Mouse (Mus musculus) urinary bladder, postnatal 36 days (tissue): ENCODE results near the gene Ankrd11.

ENCODE experiments used
- DNase-seq, 2 experiments: peaks; one replicate each; pipeline ENCODE4 v3.0.0; 2022; ENCODE audit warnings: low spot score in 2 of 2, mixed read lengths in 1 of 2

The Ankrd11 gene

DNA sequence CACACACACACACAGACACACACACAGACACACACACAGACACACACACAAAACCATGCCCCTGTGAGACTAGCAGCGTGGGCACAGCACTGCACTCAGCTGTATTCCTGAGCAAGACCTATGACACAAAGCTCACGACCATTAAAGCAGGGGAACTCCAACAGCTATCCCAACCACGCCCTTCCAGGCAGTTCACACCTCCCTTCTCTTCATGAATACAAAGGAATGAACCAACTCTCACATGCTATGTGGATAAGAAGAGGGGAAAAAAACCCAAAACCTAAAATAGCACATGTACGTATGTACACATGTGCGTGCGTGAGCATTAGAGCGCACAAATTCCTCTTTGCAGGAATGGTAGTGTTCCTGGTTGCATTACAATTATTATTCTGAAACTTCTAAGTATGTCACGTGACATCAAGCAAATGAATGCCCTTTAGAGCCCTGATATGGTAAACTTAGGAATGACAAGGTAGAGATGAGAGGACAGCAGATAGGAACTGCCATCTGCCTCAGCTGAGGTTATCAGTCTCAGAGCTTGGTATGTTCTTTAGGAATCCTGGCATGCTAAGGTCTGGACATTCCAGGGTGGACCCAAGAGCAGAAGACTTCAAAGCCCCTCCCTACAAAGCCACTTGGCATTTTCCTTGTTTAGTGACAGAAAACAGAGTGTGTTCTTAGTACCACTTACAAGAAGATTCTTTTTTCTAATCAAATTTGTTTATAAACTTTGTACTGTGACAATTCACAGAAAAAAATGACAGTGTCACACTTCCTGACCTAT, 115.9 kb downstream of the Ankrd11 start:
- no peak for DNase-seq

DNA sequence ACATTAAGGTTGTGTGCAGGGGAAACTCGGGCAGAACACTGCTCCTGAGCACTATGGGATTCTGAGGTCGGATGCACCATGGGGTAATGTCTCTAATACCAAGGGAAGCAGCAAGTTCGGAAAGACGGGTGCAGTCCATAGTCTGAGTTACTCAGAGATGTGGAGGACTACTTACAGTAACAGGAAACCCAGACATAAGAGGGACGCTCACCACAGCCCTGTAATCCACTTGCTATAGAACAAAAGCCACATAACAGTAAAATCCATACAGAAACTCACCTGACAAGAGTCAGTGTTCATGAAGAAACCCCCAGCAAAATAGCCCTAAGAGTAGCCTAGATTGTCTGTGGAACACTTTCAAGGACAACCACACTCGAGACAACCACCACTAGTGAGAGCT, 118.0 kb downstream of the Ankrd11 start:
- DNase-seq, result no peak

DNA sequence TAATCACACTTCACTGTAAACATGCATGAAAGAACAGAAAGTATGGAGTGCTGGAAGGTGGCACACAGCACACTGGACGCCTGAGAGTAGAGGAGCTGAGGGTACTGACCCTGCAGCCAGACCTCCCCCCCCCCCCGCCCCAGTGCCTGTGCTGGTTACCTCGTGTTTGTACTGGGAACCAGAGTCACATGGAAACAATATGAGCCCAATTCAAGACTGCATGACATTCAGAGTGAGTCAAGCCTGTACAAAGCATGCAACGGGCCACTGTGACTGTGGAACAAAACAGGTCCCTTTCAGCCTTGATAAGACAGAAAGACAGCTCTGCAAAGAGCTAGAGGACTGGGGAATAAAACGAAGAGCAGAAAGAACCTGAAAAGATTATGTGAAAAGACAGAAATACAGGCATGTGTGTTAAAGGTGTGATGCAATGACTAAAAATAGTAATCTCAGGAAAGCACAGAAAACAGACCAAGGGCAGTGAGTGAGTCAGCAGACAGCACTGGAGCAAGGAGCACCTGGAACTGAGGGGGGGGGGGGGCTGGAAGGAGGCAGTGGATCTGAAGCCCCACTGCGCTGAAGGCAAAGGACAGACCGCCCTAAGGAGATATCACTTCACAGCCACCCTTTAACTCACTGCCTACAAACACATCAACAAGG, 118.5 kb downstream of the Ankrd11 start:
- no peak for DNase-seq

DNA sequence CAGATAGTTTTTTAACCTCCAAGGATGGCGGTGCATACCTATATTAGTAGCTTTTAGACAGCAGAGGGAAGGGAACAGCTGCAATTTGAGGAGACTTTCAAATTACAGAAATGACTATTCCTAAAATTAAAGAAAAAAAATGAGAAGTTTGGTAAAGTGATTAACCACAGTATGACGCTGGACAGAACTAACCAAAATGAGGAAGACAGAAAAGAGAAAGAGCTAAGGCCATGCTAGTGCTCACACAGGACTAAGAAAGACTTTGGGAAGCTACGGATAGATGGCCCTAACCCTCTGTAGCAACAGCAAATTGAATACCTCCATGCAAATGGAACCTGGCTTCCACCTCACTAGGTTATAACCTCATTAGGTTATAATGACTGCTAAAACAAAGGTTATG, 119.1 kb downstream of the Ankrd11 start:
- DNase-seq, result no peak

DNA sequence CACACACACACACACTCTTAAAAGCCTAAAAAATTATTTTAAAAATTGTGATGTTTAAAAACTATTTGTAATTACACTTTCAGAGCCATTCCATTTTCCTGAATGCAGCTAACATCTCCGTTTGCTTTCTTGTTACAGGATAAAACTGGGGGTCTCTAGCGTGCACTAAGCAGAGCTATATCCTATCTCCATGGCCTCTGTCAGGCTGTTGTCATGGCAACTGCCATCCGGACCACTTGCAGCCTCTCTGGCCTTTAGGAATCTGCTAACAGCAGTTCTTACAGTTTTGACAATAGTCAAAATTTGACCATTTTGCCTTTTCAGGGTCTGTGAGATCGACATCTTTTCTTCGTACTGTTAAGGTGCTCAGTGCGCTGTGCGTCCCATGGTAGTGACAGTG, 121.2 kb downstream of the Ankrd11 start:
- DNase-seq, result no peak

DNA sequence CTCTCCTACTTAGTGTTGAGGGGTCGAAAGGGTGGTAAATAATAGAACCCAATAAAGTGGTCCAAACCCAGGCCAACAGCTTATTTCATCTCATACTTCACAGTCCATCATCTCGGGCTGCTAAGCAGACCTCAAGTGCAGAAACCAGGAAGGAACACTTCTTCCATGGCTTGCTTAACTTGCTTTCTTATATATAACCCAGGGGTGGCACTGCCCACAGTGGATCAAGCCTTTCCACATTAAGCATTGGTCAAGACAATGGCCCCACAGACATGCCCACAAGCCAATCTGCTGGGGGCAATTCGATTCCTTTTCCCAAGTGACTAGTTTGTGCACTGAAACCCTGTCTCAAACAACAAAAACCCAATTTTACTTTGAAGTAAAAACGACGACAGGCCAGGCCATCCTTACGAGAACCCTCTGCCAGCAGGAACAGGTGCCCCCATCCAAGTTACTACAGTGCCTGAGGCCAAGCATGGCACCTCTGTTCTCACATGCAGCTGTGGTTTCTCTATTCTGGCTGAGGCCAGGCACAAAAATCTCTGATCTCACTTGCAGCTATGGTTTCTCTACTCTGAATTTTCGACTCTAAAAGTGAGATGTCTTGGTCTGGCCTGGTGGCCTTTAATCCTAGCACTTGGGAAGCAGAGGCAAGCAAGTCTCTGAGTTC, 123.5 kb downstream of the Ankrd11 start:
- DNase-seq, result no peak

DNA sequence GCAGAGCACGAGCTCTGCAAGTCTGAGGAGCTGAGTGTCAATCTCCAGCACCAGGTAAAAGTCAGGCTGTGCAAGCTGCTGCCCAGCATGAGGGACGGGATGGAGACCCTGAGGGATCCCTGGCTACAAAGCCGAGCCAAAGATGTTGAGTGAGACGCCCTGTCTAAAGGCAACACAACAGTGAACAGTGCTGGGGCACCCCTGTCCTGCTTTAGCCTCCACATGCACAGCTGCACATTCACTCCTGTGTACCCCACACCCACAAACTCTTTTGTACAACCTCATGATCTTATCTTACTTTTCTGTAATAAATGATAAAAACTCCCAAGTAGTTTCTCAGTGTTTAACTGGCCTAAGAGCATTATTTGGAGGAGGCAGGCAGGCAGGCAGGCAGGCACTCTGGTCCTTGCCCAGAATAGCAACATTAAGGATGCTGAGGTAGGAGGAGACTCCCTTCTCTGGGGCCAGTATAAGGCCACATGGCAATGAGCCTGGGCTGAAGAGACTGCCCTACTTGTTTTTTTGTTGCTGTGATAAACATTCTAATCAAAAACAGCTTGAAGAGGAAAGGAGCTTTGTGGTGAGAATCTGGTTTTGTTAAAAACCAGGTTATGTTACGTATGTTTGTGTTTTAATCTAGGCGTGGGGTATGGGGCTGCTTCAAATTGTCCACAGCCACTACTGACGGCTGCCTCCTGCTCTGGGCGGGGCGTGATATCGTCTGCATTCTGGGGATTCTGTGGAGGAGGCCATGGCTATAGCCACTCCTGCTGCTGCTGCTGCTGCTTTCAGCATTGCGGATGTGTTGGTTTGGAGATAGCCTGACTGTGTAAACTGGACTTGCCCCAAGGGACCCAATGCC, 124.3 kb downstream of the Ankrd11 start:
- DNase-seq, result peak in 1 of 2 experiments; percentile 38

DNA sequence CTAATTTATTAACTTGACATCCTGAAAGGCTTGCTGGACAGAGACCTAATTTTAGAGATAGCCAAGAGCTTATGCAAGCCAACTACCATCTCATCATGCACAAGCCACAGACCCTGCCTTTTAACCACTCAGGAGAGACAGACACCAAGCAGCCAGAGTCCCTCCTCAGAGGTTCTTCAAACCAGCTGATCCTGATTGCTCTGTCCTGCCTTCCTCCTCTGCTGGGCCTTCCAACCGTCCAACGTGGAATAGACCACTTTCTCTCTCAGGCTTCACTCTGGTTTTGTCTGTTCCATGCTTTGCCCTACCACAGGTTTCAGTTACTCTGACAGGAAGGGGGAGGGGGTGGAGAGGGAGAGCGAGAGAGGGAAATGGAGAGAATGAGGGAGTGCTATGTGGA, 125.3 kb downstream of the Ankrd11 start:
- no peak for DNase-seq

DNA sequence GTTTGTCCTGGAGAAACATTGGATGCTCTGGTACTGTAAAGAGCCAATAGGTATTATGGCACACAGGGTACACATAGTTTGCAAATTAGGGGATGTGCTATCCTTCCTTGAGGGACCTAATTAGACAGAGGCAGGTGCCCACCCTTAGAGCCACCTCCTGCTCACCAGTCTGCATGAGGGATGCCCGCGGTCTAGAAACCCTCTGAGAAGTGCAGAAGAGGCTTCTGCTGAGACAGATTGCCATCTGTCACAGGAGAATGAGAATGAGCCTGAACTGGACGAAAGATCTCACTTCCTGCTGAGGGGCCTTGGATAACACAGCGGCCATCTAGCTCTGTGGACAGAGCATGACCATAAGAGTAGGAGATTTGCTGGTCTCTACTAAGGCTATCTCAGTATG, 129.2 kb downstream of the Ankrd11 start:
- no peak for DNase-seq

DNA sequence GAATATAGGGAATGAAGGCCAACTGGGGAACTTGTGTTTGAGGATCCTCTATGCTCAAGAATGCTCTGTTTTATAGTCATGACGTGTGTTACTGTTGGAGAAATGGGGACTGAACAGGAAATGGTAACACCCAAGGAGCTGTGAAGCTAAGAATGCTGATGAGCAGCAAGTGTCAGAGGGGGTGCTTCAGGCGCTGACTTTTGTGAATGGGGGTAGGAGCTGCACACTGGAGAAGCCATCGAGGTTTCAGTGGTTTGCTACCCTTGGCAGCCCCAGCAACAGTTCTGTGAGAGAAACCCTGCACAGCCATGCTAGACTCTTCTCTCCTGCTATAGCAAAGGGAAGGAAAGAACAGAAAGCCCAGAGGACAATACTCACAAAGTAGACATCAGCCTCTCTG, 129.9 kb downstream of the Ankrd11 start:
- no peak for DNase-seq

DNA sequence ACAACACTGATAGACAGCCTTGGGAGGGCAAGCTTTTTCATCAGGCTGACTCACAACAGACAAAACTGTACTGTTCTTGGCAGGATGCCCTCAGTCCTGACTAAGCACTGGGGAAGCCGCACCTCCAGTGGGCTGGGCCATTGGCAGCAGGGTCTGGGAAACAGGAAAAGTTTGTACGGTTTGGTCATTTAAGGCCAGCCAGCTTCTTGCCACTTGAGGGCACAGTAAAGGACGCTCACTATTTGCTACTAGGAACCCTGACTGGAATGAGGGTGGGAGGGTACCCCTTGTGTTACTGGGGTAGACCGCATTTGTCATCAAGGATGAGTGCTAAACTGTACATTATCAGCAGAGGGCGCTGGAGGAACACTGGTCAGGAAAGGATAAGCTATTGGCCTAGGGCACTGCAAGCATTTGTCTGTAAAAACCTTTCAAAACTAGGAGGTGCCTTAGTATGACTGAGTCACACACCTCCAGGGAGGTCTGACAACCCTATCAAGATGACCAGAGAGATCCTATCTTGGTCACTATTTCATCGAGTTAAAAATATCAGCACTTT, 135.5 kb downstream of the Ankrd11 start:
- DNase-seq, result peak; percentile 95

DNA sequence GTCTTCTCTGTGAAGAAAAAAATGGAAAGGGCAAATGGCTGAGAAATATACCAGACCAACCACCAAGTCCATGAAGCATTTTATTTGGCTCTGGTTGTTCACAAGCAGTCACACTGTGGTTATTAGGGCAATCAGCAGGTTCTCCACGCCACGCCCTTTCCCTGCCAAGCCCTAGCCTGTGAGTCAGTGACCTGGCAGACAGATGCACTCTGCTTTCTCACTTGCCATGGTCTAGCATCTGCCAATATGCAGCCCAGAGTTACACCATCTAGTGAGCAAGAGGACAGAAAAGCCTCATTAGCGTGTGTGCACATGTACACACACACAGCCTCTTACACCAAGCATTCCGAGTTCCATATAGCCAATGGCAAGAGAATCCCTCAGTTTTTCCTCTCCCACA, 136.7 kb downstream of the Ankrd11 start:
- DNase-seq, result peak; percentile 32 to 71

DNA sequence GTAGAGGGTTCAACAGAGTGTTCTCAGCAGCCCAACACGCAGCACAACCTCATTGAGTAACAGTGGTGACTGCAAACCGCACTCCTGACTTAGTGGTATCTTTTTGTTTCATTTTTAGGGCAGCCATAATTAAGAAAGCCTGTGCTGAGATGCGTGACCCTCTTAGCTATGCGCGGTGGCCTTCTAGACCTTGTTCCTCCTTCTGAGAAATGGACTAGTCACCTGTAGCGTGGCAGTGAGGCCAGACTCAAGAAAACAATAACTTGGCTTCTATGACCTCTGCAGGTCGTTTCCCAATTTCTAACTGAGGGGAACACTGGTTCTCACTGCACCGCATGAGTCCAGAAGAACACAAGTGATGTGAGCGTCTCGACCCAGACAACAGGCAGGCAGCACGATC, 137.6 kb downstream of the Ankrd11 start:
- DNase-seq, result no peak

DNA sequence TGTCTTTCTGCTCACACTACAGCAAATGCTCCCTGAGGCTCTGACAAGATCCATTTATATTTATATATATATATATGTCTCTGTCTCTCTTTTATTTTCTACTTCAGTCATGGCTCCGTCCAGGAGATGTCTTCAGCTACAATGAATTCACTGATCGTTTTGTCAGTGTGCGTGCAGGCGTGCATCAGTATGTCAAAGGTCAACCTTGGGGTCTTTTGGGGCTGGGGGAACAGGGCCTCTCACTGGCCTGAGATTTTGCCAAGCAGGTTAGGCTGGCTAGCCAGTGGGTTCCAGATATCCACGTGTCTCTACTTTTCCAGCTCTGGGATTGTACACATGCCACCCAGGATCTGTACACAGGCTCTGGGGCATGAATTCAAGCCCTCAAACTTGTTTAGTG, 139.1 kb downstream of the Ankrd11 start:
- DNase-seq, result no peak

DNA sequence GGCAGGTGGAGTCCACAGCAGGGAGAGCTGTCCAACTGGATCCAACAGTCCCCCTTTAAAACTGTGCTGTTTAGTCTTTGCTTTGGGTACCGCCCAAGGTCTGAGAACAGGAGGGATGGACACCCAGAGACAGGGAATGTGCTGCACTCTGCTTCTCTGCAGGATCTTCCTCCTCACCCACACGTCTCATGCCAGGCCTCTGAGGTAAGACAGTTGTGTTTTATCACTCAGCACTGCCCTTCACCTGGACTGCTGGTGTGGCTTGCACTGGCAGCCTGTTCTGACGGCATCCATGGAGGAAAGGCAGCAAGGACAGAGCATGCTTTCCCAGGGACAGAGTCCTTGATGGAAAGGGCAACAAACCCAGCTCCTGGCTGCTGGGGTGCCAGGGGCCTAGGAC, 139.5 kb downstream of the Ankrd11 start:
- no peak for DNase-seq

DNA sequence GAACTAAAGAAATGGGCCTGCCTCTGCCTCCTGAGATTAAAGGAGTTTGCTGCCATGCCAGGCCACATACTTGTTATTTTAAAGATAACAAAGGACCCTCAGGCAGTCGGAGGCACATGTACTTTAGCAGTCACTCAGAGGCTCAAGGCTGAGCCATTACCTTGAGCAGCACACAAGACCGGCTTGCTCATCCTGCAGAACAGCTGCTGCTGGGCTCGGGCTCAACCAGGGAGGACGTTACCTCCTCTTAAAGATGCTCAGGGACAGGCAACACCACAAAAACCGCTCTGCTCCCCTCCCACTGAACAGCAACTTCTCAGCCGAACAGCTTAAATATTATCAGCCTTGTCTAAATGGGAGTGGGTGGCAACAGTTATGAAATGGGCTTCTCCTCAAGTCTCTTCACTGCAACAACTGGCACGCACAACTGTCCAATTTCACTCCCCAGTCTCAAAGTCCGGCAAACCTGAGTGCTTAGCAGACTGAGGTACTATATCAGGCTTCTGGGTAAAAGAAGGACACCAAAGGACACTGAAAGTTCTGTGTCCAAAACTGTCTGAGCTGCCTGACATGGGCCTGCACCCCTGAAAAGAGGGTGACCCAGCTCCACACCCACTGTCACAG, 140.1 kb downstream of the Ankrd11 start:
- no peak for DNase-seq

DNA sequence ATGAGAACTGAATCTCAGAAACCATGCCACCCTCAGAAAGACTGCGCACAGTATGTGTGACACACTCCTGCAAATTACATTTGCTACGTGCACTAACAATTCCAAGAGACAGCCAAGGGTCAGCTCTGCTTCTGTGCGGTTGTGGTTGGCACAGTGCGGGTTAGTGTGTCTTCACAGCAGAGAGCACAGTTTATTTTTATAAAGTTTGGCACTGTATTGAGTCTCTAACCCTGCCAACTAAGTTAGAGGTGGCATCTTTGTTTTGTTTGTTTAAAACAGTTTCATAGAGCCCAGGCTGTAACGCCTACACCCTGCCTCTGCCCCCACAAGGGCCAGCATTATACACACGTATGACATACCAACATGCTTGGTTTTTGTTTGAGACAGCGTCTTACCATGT, 140.6 kb downstream of the Ankrd11 start:
- DNase-seq, result no peak

DNA sequence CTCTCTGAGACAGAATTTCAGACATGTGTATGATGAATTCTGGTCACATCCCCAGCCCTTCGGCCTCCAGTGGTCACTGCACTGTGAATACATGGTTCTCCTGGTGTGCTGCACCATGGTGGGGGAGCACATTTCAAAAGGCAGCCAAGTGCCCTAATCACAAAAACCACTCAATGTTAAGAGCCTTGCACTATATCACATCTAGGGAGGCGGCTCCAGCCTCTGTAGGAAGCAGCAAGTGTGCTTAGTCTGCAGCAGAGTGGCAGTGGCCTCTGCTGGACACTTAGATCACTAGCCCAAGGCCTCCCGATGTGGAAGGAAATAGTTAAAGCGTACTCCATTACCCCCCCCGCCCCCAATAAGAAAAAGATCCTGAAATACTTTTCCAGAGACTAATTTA, 143.0 kb downstream of the Ankrd11 start:
- DNase-seq, result no peak

DNA sequence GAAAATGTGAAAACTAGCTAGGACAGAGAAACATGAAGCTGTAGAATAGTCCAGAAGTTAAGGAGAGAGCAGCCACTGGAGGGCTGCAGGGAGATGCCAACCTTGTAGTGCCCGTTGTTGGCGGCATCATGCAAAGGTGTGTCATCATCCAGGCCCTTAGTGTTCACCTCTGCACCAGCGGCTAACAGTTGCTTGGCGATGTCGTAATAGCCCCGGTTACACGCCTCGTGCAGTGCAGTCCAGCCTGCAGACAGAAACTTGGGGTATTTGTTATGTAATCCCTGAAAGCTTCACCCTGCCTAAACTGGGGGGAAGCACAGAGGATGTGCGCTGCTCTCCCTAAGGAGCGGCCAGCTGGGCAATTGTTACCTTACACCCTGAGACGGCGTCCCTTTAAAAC, 143.6 kb downstream of the Ankrd11 start:
- DNase-seq, result no peak

DNA sequence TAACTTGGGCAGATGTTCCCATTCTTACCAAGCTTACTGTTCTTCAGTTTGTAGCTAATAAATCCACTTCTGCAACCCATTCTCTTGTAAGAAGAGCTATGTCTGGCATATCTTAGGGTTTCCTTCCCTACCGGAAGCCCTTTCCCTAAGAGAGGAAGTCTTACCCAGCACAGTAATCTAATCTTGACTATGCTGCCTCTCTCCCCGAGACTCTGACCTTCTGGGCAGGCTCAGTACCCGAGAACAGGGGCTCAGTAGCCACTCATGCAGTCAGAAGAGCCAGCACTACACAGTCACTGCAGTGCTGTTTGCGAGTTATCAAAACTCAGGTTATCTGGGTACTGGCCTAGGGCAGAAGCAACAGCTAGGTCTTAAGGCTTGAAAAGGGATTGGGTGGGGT, 144.1 kb downstream of the Ankrd11 start:
- DNase-seq, result no peak

DNA sequence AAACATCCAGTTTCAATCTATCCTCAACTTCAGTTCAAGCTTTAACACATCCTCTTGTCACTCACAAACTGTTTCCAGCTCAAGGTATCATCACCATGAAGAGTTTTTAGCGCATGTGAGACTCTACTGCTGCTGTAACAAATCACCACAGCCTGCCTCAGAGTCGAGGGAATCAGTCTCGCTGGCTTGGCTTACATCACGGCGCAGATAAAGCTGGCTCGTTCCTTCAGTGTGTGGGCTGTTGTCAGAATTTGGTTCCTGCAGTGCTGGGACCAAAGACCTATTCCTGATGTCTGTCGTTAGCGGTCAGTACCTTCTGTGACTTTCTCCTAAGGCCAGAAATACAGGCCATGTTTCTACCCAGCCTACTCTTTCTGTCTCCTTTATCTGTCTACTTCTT, 144.9 kb downstream of the Ankrd11 start:
- DNase-seq, result no peak
